Mouse (Mus musculus): ENCODE results near the gene Ppp4r3b. TPM values are rescaled to one million over a fixed set of nuclear protein-coding genes. Genes with fewer than 3 reads are reported as not detected.

The Ppp4r3b gene
- polyA plus RNA-seq (2014; fragmentation: Nextera tagmentation; extraction: Ambion mirVana) = 42.3 and 47.3 TPM in 2 replicates

DNA sequence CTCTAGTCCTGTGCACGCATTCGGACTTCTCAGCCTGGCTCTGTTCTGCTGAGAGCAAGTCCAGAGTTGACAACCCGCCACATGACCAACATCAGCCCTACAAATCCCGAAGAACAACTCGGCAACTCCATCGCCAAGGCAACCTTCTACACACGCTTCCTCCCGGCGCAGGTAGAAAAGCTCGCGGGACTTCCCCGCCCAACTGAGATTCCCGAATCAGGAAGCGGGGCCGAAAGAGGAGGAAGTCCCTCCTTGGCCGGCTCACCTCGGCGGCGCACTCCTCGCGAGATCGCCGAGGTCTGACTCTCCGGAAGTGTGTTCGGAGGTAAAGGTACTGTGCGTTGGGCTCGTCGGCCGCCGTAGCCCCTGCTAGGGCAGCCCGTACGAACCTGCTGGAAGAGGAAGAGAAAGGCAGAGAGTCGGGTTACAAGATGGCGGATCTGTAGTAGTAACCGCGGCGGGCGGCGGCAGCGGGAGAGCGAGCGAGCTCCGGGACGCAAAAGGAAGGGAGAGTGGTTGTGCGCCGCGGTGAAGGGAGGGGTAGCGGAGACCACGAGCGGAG, at the start of gene Ppp4r3b:
Gene Ppp4r3b, plus strand, starts transcription at position 328 of the 562 bp plus-strand sequence.
- no peaks in the 10 kb centered on the region for H3K9me3 ChIP-seq (replicated peaks; ENCODE audit: control insufficient read depth, low read length)
- ATAC-seq (replicated peaks; ENCODE audit: insufficient number of reproducible peaks, low FRiP score, low TSS enrichment) = peak; percentile 99
- peak within 1 kb of the TSS; percentile 92 for H3K4me3 ChIP-seq (ENCODE audit: low read depth, low read length)
- H3K27ac ChIP-seq (ENCODE audit: low read depth, low read length) = peak within 1 kb of the TSS; percentile 93
- no peaks in the 10 kb centered on the region for H3K36me3 ChIP-seq (ENCODE audit: control insufficient read depth, insufficient read depth, low read length)
- H3K4me1 ChIP-seq (ENCODE audit: control insufficient read depth, insufficient read depth, low read length) = peaks cover 5% of the 10 kb centered on the region; the same call in 1 of the 2 replicates
- peak within 1 kb of the TSS; percentile 81 for H3K4me2 ChIP-seq
- under 1% methylated on average over 50 of the region's 50 CpGs for WGBS (ENCODE audit: insufficient replicate concordance)
- peak within 1 kb of the TSS; percentile 95 for H3K9ac ChIP-seq (ENCODE audit: low read depth, low read length)
- H3K27me3 ChIP-seq (ENCODE audit: control insufficient read depth, insufficient read depth, low read length) = no peaks in the 10 kb centered on the region

GRCm38 (mm10) chr11:29129862-29130384, 42.8 kb upstream of the Ppp4r3b start:
- Histone ChIP-seq H3K36me3 (ENCODE audit: control insufficient read depth, insufficient read depth, low read length) (peaks cover 2% of the 10 kb centered on the region; the same call in 1 of the 2 replicates), H3K27ac (ENCODE audit: low read depth, low read length) (no peak overlapping the region), H3K9me3 (replicated peaks; ENCODE audit: control insufficient read depth, low read length) (no peaks in the 10 kb centered on the region), H3K4me2 (peak overlapping the region; percentile 69), H3K27me3 (ENCODE audit: control insufficient read depth, insufficient read depth, low read length) (no peaks in the 10 kb centered on the region), H3K9ac (ENCODE audit: low read depth, low read length) (peak overlapping the region; percentile 87; the same call in 1 of the 2 replicates), H3K4me1 (ENCODE audit: control insufficient read depth, insufficient read depth, low read length) (peaks cover 3% of the 10 kb centered on the region), H3K4me3 (ENCODE audit: low read depth, low read length) (peak overlapping the region; percentile 77)
- ATAC-seq (replicated peaks; ENCODE audit: insufficient number of reproducible peaks, low FRiP score, low TSS enrichment) = peak; percentile 51
- WGBS (ENCODE audit: insufficient replicate concordance) = 68% methylated on average over 11 of the region's 11 CpGs

GRCm38 (mm10) chr11:29130385-29131355, 42.0 kb upstream of the Ppp4r3b start, which contains the start of gene Pnpt1:
Pnpt1 (plus strand) TSS chr11:29130744.
- H3K9me3 ChIP-seq (replicated peaks; ENCODE audit: control insufficient read depth, low read length) = no peaks in the 10 kb centered on the region
- 0 out of 2 replicates have a peak within 1 kb of the TSS, but pooled peaks have one; percentile 57 for H3K27ac ChIP-seq (ENCODE audit: low read depth, low read length)
- peak within 1 kb of the TSS; percentile 69 for H3K4me2 ChIP-seq
- H3K4me3 ChIP-seq (ENCODE audit: low read depth, low read length) = peak within 1 kb of the TSS; percentile 77
- WGBS (ENCODE audit: insufficient replicate concordance) = 5% methylated on average over 50 of the region's 50 CpGs
- no peaks in the 10 kb centered on the region for H3K27me3 ChIP-seq (ENCODE audit: control insufficient read depth, insufficient read depth, low read length)
- H3K9ac ChIP-seq (ENCODE audit: low read depth, low read length) = peak within 1 kb of the TSS; percentile 87
- peaks cover 3% of the 10 kb centered on the region for H3K4me1 ChIP-seq (ENCODE audit: control insufficient read depth, insufficient read depth, low read length)
- peak; percentile 100 for ATAC-seq (replicated peaks; ENCODE audit: insufficient number of reproducible peaks, low FRiP score, low TSS enrichment)
- H3K36me3 ChIP-seq (ENCODE audit: control insufficient read depth, insufficient read depth, low read length) = peaks cover 2% of the 10 kb centered on the region; the same call in 1 of the 2 replicates

GRCm38 (mm10) chr11:29140671-29141070, 32.0 kb upstream of the Ppp4r3b start:
- WGBS (ENCODE audit: insufficient replicate concordance) = 77% methylated on average over 1 of the region's 1 CpGs
- no peak overlapping the region for H3K9ac ChIP-seq (ENCODE audit: low read depth, low read length)
- H3K36me3 ChIP-seq (ENCODE audit: control insufficient read depth, insufficient read depth, low read length) = peaks cover 6% of the 10 kb centered on the region; the same call in 1 of the 2 replicates
- no peak overlapping the region for H3K4me2 ChIP-seq
- no peaks in the 10 kb centered on the region for H3K9me3 ChIP-seq (replicated peaks; ENCODE audit: control insufficient read depth, low read length)
- no peaks in the 10 kb centered on the region for H3K27me3 ChIP-seq (ENCODE audit: control insufficient read depth, insufficient read depth, low read length)
- ATAC-seq (replicated peaks; ENCODE audit: insufficient number of reproducible peaks, low FRiP score, low TSS enrichment) = no peak
- no peaks in the 10 kb centered on the region for H3K4me1 ChIP-seq (ENCODE audit: control insufficient read depth, insufficient read depth, low read length)
- H3K27ac ChIP-seq (ENCODE audit: low read depth, low read length) = no peak overlapping the region
- no peak overlapping the region for H3K4me3 ChIP-seq (ENCODE audit: low read depth, low read length)

DNA sequence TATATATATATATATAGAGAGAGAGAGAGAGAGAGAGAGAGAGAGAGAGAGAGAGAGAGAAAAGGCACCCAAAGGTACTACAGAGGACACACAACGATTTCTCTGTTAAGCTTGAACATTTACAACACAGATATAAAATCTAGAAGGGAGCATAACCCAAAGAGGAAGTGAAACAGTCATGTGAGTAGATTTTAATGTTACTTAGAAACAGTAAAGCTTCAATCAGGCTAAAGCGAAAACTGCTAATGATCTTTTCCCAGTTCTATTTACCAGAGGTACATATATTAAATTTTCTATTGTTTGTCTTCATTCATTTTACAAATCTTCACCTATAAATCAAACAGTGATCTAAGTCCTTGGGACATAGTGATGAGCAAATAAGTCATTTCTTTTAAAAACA, 23.8 kb upstream of the Ppp4r3b start:
- H3K27me3 ChIP-seq (ENCODE audit: control insufficient read depth, insufficient read depth, low read length) = no peaks in the 10 kb centered on the region
- no peaks in the 10 kb centered on the region for H3K9me3 ChIP-seq (replicated peaks; ENCODE audit: control insufficient read depth, low read length)
- 86% methylated on average over 2 of the region's 2 CpGs for WGBS (ENCODE audit: insufficient replicate concordance)
- ATAC-seq (replicated peaks; ENCODE audit: insufficient number of reproducible peaks, low FRiP score, low TSS enrichment) = no peak
- no peak overlapping the region for H3K4me3 ChIP-seq (ENCODE audit: low read depth, low read length)
- no peaks in the 10 kb centered on the region for H3K4me1 ChIP-seq (ENCODE audit: control insufficient read depth, insufficient read depth, low read length)
- no peak overlapping the region for H3K4me2 ChIP-seq
- H3K9ac ChIP-seq (ENCODE audit: low read depth, low read length) = no peak overlapping the region
- no peak overlapping the region for H3K27ac ChIP-seq (ENCODE audit: low read depth, low read length)
- peaks cover 4% of the 10 kb centered on the region; the same call in 1 of the 2 replicates for H3K36me3 ChIP-seq (ENCODE audit: control insufficient read depth, insufficient read depth, low read length)

- Histone ChIP-seq H3K4me1 (ENCODE audit: control insufficient read depth, insufficient read depth, low read length) (no peaks in the 10 kb centered on the region), H3K9ac (ENCODE audit: low read depth, low read length) (no peak overlapping the region), H3K4me2 (no peak overlapping the region), H3K4me3 (ENCODE audit: low read depth, low read length) (no peak overlapping the region), H3K36me3 (ENCODE audit: control insufficient read depth, insufficient read depth, low read length) (peaks cover 6% of the 10 kb centered on the region; the same call in 1 of the 2 replicates), H3K27me3 (ENCODE audit: control insufficient read depth, insufficient read depth, low read length) (no peaks in the 10 kb centered on the region), H3K9me3 (replicated peaks; ENCODE audit: control insufficient read depth, low read length) (no peaks in the 10 kb centered on the region), H3K27ac (ENCODE audit: low read depth, low read length) (no peak overlapping the region)
- no peak for ATAC-seq (replicated peaks; ENCODE audit: insufficient number of reproducible peaks, low FRiP score, low TSS enrichment)
- 88% methylated on average over 4 of the region's 4 CpGs for WGBS (ENCODE audit: insufficient replicate concordance)
Measured at GRCm38 (mm10) chr11:29163569-29163968, 9.1 kb upstream of the Ppp4r3b start.

GRCm38 (mm10) chr11:29171959-29172391, 715 bp upstream of the Ppp4r3b start:
- Histone ChIP-seq H3K36me3 (ENCODE audit: control insufficient read depth, insufficient read depth, low read length) (no peaks in the 10 kb centered on the region), H3K27ac (ENCODE audit: low read depth, low read length) (peak overlapping the region; percentile 93), H3K9ac (ENCODE audit: low read depth, low read length) (peak overlapping the region; percentile 69), H3K4me2 (peak overlapping the region; percentile 78), H3K27me3 (ENCODE audit: control insufficient read depth, insufficient read depth, low read length) (no peaks in the 10 kb centered on the region), H3K4me3 (ENCODE audit: low read depth, low read length) (peak overlapping the region; percentile 92), H3K9me3 (replicated peaks; ENCODE audit: control insufficient read depth, low read length) (no peaks in the 10 kb centered on the region), H3K4me1 (ENCODE audit: control insufficient read depth, insufficient read depth, low read length) (peaks cover 5% of the 10 kb centered on the region; the same call in 1 of the 2 replicates)
- WGBS (ENCODE audit: insufficient replicate concordance) = under 1% methylated on average over 34 of the region's 34 CpGs
- peak; percentile 19 for ATAC-seq (replicated peaks; ENCODE audit: insufficient number of reproducible peaks, low FRiP score, low TSS enrichment)

DNA sequence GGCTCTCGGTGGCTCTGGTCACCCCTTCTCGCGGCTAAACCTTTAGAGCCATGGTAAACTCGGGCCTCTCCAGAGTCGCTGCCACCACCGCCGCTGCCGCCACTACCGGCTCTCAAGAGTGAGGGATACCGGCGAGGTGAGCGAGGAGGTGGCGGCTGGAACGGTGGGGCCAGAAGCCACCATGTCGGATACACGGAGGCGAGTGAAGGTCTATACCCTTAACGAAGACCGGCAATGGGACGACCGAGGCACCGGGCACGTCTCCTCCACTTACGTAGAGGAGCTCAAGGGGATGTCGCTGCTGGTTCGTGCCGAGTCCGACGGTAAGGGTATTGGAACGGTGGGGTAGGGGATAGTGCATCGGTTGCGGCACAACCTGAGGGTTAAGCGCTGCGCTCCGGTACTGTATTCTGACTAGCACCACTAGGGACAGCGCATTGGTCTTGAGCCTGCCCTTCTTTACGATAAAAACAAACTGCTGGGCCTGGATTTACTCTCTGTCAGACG, 488 bp downstream of the Ppp4r3b start:
- no peaks in the 10 kb centered on the region for H3K9me3 ChIP-seq (replicated peaks; ENCODE audit: control insufficient read depth, low read length)
- WGBS (ENCODE audit: insufficient replicate concordance) = under 1% methylated on average over 38 of the region's 38 CpGs
- peaks cover 5% of the 10 kb centered on the region; the same call in 1 of the 2 replicates for H3K4me1 ChIP-seq (ENCODE audit: control insufficient read depth, insufficient read depth, low read length)

More for the DNA sequence above, 488 bp downstream of the Ppp4r3b start:
- peak overlapping the region; percentile 92 for H3K4me3 ChIP-seq (ENCODE audit: low read depth, low read length)
- ATAC-seq (replicated peaks; ENCODE audit: insufficient number of reproducible peaks, low FRiP score, low TSS enrichment) = peak; percentile 66
- H3K4me2 ChIP-seq = peak overlapping the region; percentile 81
- H3K27me3 ChIP-seq (ENCODE audit: control insufficient read depth, insufficient read depth, low read length) = no peaks in the 10 kb centered on the region
- peak overlapping the region; percentile 93 for H3K27ac ChIP-seq (ENCODE audit: low read depth, low read length)
- H3K9ac ChIP-seq (ENCODE audit: low read depth, low read length) = peak overlapping the region; percentile 95
- H3K36me3 ChIP-seq (ENCODE audit: control insufficient read depth, insufficient read depth, low read length) = no peaks in the 10 kb centered on the region

Data from heart, embryonic 11.5 days (tissue).